Mouse (Mus musculus): ENCODE measurements around the gene Fgfr2.

Gene Fgfr2

DNA sequence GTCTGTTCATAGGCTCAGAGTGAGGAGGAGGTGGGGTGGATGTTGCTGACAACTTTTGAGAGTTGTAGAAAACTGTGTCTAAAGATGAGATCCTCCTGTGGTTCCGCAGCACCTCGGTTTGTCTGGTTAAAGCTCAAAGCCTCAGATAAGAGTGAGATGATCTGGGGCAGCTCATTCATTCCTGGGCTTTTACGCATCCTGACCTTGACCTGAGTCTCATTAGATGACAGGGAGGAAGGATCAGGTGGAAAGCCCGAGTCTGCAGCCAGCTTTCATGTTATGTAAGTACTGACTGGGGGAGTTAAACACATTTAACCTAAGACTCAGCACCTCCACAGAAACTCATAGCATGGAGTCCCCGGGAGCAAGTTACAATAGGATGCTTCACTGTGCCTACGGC, 1096.5 kb downstream of the Fgfr2 start:
- CTCF ChIA-PET, result no interaction called here

DNA sequence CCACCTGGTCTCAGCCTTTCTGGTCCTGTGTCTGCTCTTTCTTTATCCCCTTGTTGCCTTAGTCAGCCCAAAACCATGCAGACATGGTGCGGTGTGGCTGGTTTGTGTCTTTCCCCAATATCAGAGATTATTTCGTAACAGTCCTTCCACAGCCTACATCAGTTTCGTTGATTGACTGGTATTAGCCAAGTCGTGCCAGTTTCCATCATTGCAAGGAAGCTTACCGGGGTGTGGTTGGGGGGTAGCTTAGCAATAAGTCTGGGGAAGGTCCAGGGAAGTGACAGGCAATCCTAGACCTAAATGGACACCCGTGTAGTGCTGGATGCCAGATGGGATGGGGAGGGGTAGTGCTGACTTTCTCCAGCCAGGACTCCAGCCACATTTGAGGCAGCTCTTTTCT, 1097.6 kb downstream of the Fgfr2 start:
- CTCF ChIA-PET, result no interaction called here

GRCm38 (mm10) chr7:132015933-132016332, 1107.2 kb downstream of the Fgfr2 start:
- CTCF ChIA-PET, result no interaction called here

DNA sequence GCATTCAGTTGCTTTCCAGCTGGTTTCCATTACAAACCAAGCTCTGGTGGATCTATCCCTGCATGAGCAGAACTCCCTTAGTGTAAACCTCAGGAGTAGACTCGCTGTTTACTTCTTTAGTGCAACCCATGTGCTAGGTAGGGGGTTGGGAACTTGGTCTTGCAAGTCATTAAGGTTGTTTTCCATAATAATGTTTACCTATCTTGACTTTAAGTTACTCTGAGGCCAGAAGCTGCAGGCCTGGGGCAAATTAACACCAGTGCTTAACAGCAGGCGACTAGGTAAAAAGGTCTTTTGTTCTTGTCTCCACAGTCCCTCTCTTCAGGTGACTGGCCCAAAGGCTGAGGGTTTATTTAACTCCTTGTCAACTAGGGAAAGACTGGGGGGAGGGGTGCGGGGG, 1108.0 kb downstream of the Fgfr2 start:
- CTCF ChIA-PET, result interaction anchor here (0.6 kb wide), 1 partner anchor 166 kb away, joined by 6 read pairs; no protein-coding TSS in a partner anchor

DNA sequence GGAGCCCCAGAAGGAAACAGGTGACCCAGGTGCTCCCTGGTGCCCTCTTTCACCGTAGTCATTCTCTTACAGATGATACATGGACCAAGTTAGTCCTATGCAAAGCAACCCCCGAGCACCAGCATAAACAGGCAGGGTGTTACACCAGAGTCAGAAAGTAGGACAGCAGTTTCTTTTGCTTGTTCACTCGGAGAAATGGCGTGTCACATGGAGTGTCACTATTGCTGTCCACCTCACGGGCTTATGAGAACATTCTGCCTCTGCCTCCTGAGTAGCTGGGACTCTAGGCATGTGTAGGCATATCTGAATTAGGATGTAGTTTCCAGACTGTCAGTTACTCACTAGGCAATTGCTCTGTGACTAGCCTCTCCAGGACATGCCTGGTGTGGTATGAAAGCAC, 1109.2 kb downstream of the Fgfr2 start:
- CTCF ChIA-PET, result no interaction called here

- CTCF ChIA-PET, result no interaction called here
These were observed 1110.0 kb downstream of the Fgfr2 start for GRCm38 (mm10) chr7:132012969-132013679.

GRCm38 (mm10) chr7:132009002-132009401, 1114.1 kb downstream of the Fgfr2 start:
- CTCF ChIA-PET, result no interaction called here

DNA sequence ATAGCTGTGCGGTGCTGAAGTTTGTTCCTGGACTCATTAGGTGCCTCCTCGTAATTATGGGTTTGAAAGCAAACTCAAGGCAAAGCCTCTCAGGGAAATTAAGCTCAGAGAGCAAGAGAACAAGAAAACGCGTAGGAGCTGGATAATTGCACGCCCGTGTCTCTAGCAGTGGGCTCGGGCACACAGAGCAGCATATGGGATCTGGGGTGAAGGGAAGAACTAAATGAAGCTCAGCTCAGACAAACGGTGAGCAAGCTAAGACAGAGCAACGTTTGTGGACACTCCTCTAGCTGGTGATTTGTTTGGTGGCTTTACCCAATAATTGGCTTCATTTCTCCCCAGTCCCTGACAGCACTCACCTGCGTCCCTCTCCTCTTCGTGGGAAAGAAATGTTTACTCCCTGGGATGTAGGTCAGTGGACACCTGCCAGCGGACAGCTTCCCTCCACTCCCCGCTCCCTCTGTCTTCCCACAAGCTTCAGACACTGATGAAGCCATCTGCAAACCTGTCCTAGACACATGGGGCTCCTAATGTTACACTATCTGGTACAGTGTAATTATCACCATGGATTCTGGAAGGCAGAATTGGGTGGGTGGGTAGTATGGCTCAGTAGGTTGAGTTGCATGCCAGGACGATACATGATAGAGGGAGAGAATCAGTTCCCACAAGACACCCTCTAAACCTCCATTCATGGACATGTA, 1117.0 kb downstream of the Fgfr2 start:
- CTCF ChIA-PET, result no interaction called here

GRCm38 (mm10) chr7:131992873-131993272, 1130.3 kb downstream of the Fgfr2 start:
- CTCF ChIA-PET, result no interaction called here

DNA sequence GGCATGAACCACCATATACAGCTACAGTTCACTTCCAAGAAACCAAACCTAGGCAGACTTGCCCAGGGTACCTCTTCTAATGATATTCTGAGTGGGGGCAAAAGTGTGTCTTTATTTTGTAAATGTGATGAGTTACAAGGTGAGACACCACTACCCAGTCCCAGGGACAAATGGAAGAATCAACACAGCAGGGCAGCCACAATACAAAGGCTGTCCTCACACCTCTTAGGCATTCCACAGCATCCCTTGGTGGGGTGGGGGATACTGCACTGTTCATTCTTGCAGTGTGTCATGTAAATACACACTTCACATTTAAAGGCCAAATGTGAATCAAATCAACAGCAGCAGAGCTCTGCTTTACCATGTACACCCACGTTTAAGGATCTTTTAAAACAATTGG, 1130.9 kb downstream of the Fgfr2 start:
- CTCF ChIA-PET, result no interaction called here

DNA sequence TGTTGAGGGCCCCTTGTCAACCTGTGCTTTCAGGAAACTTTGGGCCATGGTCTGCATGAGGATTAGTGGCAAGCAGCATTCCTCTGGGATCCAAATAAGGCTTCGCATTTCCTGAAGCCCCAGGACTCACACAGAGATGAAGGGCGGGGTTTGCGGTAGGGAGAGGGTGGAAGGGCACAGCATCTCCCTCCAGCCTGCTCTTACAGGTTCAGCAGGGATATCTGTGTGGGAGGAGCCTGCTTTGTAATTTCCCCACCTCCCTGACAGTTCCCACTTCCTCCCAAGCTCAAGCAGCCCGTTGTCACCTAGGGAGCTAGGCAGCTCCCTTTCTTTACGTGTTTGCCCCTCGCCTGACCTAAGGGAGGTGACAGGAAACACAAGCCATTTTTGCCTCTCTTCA, 1134.1 kb downstream of the Fgfr2 start:
- CTCF ChIA-PET, result no interaction called here

GRCm38 (mm10) chr7:131978609-131979008, 1144.5 kb downstream of the Fgfr2 start:
- CTCF ChIA-PET, result no interaction called here

- CTCF ChIA-PET, result interaction anchor here (0.5 kb wide), 1 partner anchor 66 kb away, joined by 4 read pairs; no protein-coding TSS in a partner anchor
These were observed 1147.3 kb downstream of the Fgfr2 start for GRCm38 (mm10) chr7:131975867-131976266.

- CTCF ChIA-PET, result no interaction called here
These were observed 1152.9 kb downstream of the Fgfr2 start for GRCm38 (mm10) chr7:131970255-131970654.

DNA sequence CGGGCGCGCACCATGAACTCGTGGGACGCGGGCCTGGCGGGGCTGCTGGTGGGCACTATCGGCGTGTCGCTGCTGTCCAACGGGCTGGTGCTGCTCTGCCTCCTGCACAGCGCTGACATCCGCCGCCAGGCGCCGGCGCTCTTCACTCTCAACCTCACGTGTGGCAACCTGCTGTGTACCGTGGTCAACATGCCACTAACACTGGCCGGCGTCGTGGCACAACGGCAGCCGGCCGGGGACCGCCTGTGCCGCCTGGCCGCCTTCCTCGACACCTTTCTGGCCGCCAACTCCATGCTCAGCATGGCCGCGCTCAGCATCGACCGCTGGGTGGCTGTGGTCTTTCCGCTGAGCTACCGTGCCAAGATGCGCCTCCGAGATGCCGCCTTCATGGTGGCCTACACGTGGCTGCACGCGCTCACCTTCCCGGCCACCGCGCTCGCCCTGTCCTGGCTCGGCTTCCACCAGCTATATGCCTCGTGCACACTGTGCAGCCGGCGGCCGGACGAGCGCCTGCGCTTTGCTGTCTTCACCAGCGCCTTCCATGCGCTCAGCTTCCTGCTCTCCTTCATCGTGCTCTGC, 1156.1 kb downstream of the Fgfr2 start:
- CTCF ChIA-PET, result no interaction called here

- CTCF ChIA-PET, result no interaction called here
These were observed 1156.9 kb downstream of the Fgfr2 start, which contains the start of gene Gpr26 for GRCm38 (mm10) chr7:131966023-131966915. Gpr26 (plus strand) TSS chr7:131966460.

DNA sequence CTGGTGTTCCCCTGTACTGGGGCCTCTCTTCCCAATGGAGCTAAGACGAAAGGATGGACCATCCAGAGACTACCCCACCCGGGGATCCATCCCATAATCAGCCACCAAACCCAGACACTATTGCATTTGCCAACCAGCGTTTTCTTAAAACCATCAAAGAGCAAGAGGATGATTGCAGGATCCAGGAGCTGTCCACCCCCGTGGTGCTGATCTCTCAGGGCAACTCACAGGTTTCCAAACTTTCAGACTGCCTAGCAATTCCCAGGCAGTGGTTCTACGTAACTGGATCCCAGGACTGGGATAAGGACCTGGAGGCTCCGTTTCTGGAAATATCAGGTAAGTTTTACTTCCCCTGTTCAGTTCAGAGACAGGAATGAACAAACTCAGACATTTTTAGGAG, 1162.6 kb downstream of the Fgfr2 start:
- CTCF ChIA-PET, result no interaction called here

- CTCF ChIA-PET, result no interaction called here
These were observed 1164.4 kb downstream of the Fgfr2 start for GRCm38 (mm10) chr7:131958705-131959104.

- CTCF ChIA-PET, result no interaction called here
These were observed 1169.7 kb downstream of the Fgfr2 start for GRCm38 (mm10) chr7:131953402-131953801.

DNA sequence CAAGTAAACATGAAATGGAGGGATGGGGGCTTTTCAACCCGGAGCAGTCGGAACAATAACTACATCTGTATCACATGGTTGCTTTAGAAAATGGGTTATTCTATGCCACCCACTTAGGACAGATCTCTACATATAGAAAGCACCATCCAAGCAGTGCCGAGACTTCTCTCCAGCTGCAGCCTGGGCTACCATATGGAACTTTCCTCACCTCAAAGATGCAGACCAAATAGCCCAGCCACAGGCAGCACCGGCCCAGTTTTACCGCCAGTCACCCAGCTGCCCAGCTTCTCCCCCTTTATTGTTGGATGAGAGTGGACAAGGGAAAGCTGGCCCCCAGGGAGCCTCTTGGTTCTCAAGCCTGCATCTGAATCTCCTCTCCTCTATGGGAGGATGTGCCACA, 1172.0 kb downstream of the Fgfr2 start:
- CTCF ChIA-PET, result no interaction called here

DNA sequence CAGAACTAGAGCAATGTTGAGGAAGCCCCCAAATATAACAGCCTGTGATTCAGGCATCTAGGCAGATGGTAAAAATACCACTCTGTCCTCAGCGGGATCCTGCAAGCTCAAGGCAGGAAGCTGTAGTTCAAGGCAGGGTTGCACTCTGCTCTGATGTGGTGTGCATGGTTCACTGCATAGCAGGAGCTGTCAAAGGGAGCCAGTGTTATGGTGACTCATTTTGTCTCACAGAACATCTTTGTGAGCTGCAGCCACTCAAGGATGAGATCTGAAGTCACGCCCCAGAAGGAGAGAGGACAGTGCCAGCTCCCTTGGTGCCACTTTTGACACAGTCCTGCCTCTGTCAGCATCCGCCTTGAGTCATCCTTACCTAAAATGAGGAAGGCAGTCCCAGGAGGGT, 1185.5 kb downstream of the Fgfr2 start:
- CTCF ChIA-PET, result interaction anchor here (0.6 to 0.7 kb wide), 2 partner anchors 487 to 934 kb away, joined by 3 to 9 read pairs; no protein-coding TSS in a partner anchor
